In genomic region chr15:100670833-100671232, GRCm38 (mm10) we compare ENCODE assay signal across 21 mouse cellular contexts. TPM values are rescaled to one million over a fixed set of nuclear protein-coding genes. Genes with fewer than 3 reads are reported as not detected.
DNase-seq lines count a peak whose midpoint lies in the region; ATAC-seq and TF ChIP-seq lines count a peak whose summit lies in the region.
"Had no signal": no experiment of that assay in that cellular context is flagged by ENCODE, and none has a peak within 500 bp of the region (broad histone marks: within the 10 kb centered on the region; RNA-seq: fewer than 3 reads in every experiment).

No protein-coding gene starts in this region.

- TF ChIP-seq CTCF in kidney, adult 2 months (conservative IDR thresholded peaks at IDR 0.05; ENCODE audit: insufficient read depth, insufficient read length, low read depth, low read length), result no peak

- no peak overlapping the region for H3K27ac ChIP-seq in kidney, adult 2 months (ENCODE audit: insufficient read depth, low read depth, low read length)
- no peak overlapping the region for H3K27ac ChIP-seq in kidney, embryonic 14.5 days (ENCODE audit: low read depth, low read length)
- H3K27ac ChIP-seq in kidney, embryonic 15.5 days, result no peak overlapping the region
- H3K27ac ChIP-seq: embryonic facial prominence, embryonic 10.5 days; embryonic facial prominence, embryonic 12.5 days; forebrain, embryonic 13.5 days; forebrain, embryonic 15.5 days had no signal

- H3K9ac ChIP-seq in kidney, embryonic 14.5 days (ENCODE audit: low read depth, low read length), result no peak overlapping the region
- no peak overlapping the region for H3K9ac ChIP-seq in kidney, embryonic 15.5 days
- H3K9ac ChIP-seq: embryonic facial prominence, embryonic 12.5 days; forebrain, embryonic 13.5 days; forebrain, embryonic 15.5 days; forebrain, postnatal 0 days had no signal

- peak; percentile 35 for DNase-seq in kidney, adult 2 months
- peak; percentile 44 for DNase-seq in kidney, postnatal 14 days
- DNase-seq in Muller cell, postnatal 12 days (ENCODE audit: inconsistent ontology term), result peak; percentile 14
- peak; percentile 39 for DNase-seq in induced T-regulatory cell, adult 2 months (ENCODE audit: low read depth)
- DNase-seq in heart, adult 18-20 months, result no peak
- DNase-seq: adrenal gland, adult 8-10 months; cerebellum, adult 11-12 months; cerebellum, adult 2 months; cerebellum, adult 9-10 months; cerebellum, postnatal 10 days; cerebellum, postnatal 25 days; forebrain, postnatal 0 days had no signal

- TF ChIP-seq POLR2A in kidney, adult 2 months (IDR thresholded peaks at IDR 0.05; ENCODE audit: low read depth, low read length), result no peak

- no peaks in the 10 kb centered on the region; the same call in 1 of the 2 replicates for H3K4me1 ChIP-seq in kidney, adult 2 months (ENCODE audit: control insufficient read depth, insufficient read depth, low read length)
- peaks cover 17% of the 10 kb centered on the region; the same call in 1 of the 2 replicates for H3K4me1 ChIP-seq in kidney, embryonic 14.5 days (ENCODE audit: control insufficient read depth, insufficient read depth, low read length)
- peaks cover 31% of the 10 kb centered on the region for H3K4me1 ChIP-seq in kidney, embryonic 15.5 days
- H3K4me1 ChIP-seq: forebrain, embryonic 13.5 days; forebrain, embryonic 15.5 days had no signal

- no peak overlapping the region for H3K4me2 ChIP-seq in kidney, embryonic 14.5 days (replicated peaks; ENCODE audit: low read depth, low read length)
- no peak overlapping the region for H3K4me2 ChIP-seq in kidney, embryonic 15.5 days
- H3K4me2 ChIP-seq: embryonic facial prominence, embryonic 12.5 days; forebrain, embryonic 13.5 days; forebrain, embryonic 15.5 days had no signal

- H3K4me3 ChIP-seq in kidney, adult 2 months (ENCODE audit: insufficient read depth, low read depth, low read length), result no peak overlapping the region
- no peak overlapping the region for H3K4me3 ChIP-seq in kidney, embryonic 14.5 days (ENCODE audit: low read length)
- H3K4me3 ChIP-seq in kidney, embryonic 15.5 days (replicated peaks), result no peak overlapping the region
- H3K4me3 ChIP-seq: embryonic facial prominence, embryonic 10.5 days; embryonic facial prominence, embryonic 12.5 days; forebrain, embryonic 13.5 days; forebrain, embryonic 15.5 days had no signal

- no peaks in the 10 kb centered on the region for H3K27me3 ChIP-seq in kidney, adult 2 months (replicated peaks; ENCODE audit: control insufficient read depth, insufficient read depth, low read length)
- H3K27me3 ChIP-seq in kidney, embryonic 14.5 days (ENCODE audit: control insufficient read depth, insufficient read depth, low read length), result no peaks in the 10 kb centered on the region
- no peaks in the 10 kb centered on the region for H3K27me3 ChIP-seq in kidney, embryonic 15.5 days
- H3K27me3 ChIP-seq: forebrain, embryonic 13.5 days; forebrain, embryonic 15.5 days; Patski had no signal

- no peaks in the 10 kb centered on the region for H3K36me3 ChIP-seq in kidney, adult 2 months (ENCODE audit: control insufficient read depth, insufficient read depth, low read length)
- H3K36me3 ChIP-seq in kidney, embryonic 14.5 days (ENCODE audit: control insufficient read depth, insufficient read depth, low read length), result no peaks in the 10 kb centered on the region
- no peaks in the 10 kb centered on the region for H3K36me3 ChIP-seq in kidney, embryonic 15.5 days
- H3K36me3 ChIP-seq: embryonic facial prominence, embryonic 10.5 days; embryonic facial prominence, embryonic 12.5 days; forebrain, embryonic 15.5 days had no signal

- 65% methylated on average over 5 of the region's 5 CpGs for WGBS in kidney, adult 2 months
- WGBS in kidney, embryonic 14.5 days, result 71% methylated on average over 5 of the region's 5 CpGs
- 70% methylated on average over 5 of the region's 5 CpGs for whole genome bisulfite sequencing in kidney, embryonic 15.5 days

- no peaks in the 10 kb centered on the region for H3K9me3 ChIP-seq in kidney, embryonic 14.5 days (ENCODE audit: control insufficient read depth, low read length)
- H3K9me3 ChIP-seq in kidney, embryonic 15.5 days (replicated peaks), result no peaks in the 10 kb centered on the region
- H3K9me3 ChIP-seq: embryonic facial prominence, embryonic 10.5 days; embryonic facial prominence, embryonic 12.5 days; forebrain, embryonic 13.5 days; forebrain, embryonic 15.5 days had no signal

- ATAC-seq in kidney, embryonic 14.5 days (ENCODE audit: low FRiP score, low TSS enrichment), result no peak
- ATAC-seq in kidney, embryonic 15.5 days (replicated peaks; ENCODE audit: low FRiP score), result no peak
- ATAC-seq: activated CD4-positive, CD25-positive, alpha-beta regulatory T cell, adult 4 months; forebrain, embryonic 13.5 days; forebrain, embryonic 15.5 days; forebrain, postnatal 0 days; Patski had no signal

RNA-seq across cellular contexts. Expression of gene Bin2, which starts 1.5 kb away (rescaled TPM):
- polyA plus RNA-seq in kidney, adult 2 months (2012; rRNA removed), result 1.7 and 4.7 TPM in 2 replicates
- 2.1 and 2.4 TPM in 2 replicates for polyA plus RNA-seq in kidney, embryonic 14.5 days (2014; fragmentation: Nextera tagmentation; extraction: Ambion mirVana)
- 2.6 and 3.2 TPM in 2 replicates for polyA plus RNA-seq in kidney, embryonic 15.5 days (2015; fragmentation: Nextera tagmentation; extraction: Ambion mirVana)
- total RNA-seq in heart, adult 18-20 months (2021), result 1 to 10 TPM; 1.6 to 5.1 TPM
- polyA plus RNA-seq: C2C12, Patski had no signal

RNA-seq across cellular contexts. Expression of gene Cela1, which starts 16.9 kb away (rescaled TPM):
- polyA plus RNA-seq in kidney, adult 2 months (2012; rRNA removed), result 418 and 456 TPM in 2 replicates
- 9.4 and 9.9 TPM in 2 replicates for polyA plus RNA-seq in kidney, embryonic 14.5 days (2014; fragmentation: Nextera tagmentation; extraction: Ambion mirVana)
- 16.5 and 18.3 TPM in 2 replicates for polyA plus RNA-seq in kidney, embryonic 15.5 days (2015; fragmentation: Nextera tagmentation; extraction: Ambion mirVana)
- total RNA-seq in heart, adult 18-20 months (2021), result 1 to 10 TPM; 1.3 TPM

RNA-seq across cellular contexts. Expression of gene Smagp, which starts 34.1 kb away (rescaled TPM):
- 160 and 163 TPM in 2 replicates for polyA plus RNA-seq in kidney, adult 2 months (2012; rRNA removed)
- 26.4 and 28.4 TPM in 2 replicates for polyA plus RNA-seq in kidney, embryonic 14.5 days (2014; fragmentation: Nextera tagmentation; extraction: Ambion mirVana)
- polyA plus RNA-seq in kidney, embryonic 15.5 days (2015; fragmentation: Nextera tagmentation; extraction: Ambion mirVana), result 30.0 and 33.1 TPM in 2 replicates
- 10 to 100 TPM; 11.3 to 18.5 TPM for total RNA-seq in heart, adult 18-20 months (2021)
- polyA plus RNA-seq: activated CD4-positive, CD25-positive, alpha-beta regulatory T cell, adult 4 months had no signal

RNA-seq across cellular contexts. Expression of gene Dazap2, which starts 55.7 kb away (rescaled TPM):
- polyA plus RNA-seq in kidney, adult 2 months (2012; rRNA removed), result 578 and 812 TPM in 2 replicates
- polyA plus RNA-seq in kidney, embryonic 14.5 days (2014; fragmentation: Nextera tagmentation; extraction: Ambion mirVana), result 236 and 274 TPM in 2 replicates
- 237 and 241 TPM in 2 replicates for polyA plus RNA-seq in kidney, embryonic 15.5 days (2015; fragmentation: Nextera tagmentation; extraction: Ambion mirVana)
- 100 to 1,000 TPM; 152 to 194 TPM for total RNA-seq in heart, adult 18-20 months (2021)

RNA-seq across cellular contexts. Expression of gene Galnt6, which starts 58.3 kb away (rescaled TPM):
- polyA plus RNA-seq in kidney, adult 2 months (2012; rRNA removed), result 0.24 and 1.2 TPM in 2 replicates
- polyA plus RNA-seq in kidney, embryonic 14.5 days (2014; fragmentation: Nextera tagmentation; extraction: Ambion mirVana), result 0.16 and 0.17 TPM in 2 replicates
- 1.0 and 2.4 TPM in 2 replicates for polyA plus RNA-seq in kidney, embryonic 15.5 days (2015; fragmentation: Nextera tagmentation; extraction: Ambion mirVana)
- 1 to 10 TPM in 1 of 2 experiments, under 1 TPM in 1; 0.62 to 1.3 TPM for total RNA-seq in heart, adult 18-20 months (2021)

Comparison
In these comparisons a context has a peak if more than half of its experiments do, and no peak if none do; other contexts are left out.
1. RNA of gene Cela1, which starts 16.9 kb away (polyA plus RNA-seq): 418 to 456 TPM in kidney, adult 2 months; 16.5 to 18.3 TPM in kidney, embryonic 15.5 days and 9.4 to 9.9 TPM in kidney, embryonic 14.5 days; every median in the first group is over 10 times any median in the second.
2. DNase-seq: peak in kidney, adult 2 months (single experiment), kidney, postnatal 14 days (single experiment), Muller cell, postnatal 12 days (single experiment) and induced T-regulatory cell, adult 2 months (single experiment); none in heart, adult 18-20 months (0 of 2).